Mouse (Mus musculus) kidney, embryonic 14.5 days (tissue): ENCODE measurements at regions not wholly inside any gene's neighbourhood (a gene's known extent, or its start where the extent isn't known, plus 50 kb on each side); places are given as distances from the start of the nearest gene placed in this dataset.
A peak's percentile ranks its signal among the peaks of the same experiment; 100 is the strongest.

Source experiments
- ATAC-seq: fragments of 200-750 bp; cut with Nextera tagmentation; 2 replicates; pipeline ENCODE4 v1.8.0; 2017; ENCODE audit warnings: moderate number of reproducible peaks, mild to moderate bottlenecking, moderate TSS enrichment, moderate library complexity; ENCODE audit not compliant: low FRiP score, low TSS enrichment
- H3K27ac ChIP-seq: fragments of 300-500 bp; sonication (generic); 2 replicates; pipeline ENCODE4 v1.5.1; 2014; ENCODE audit warnings: low read depth, mild to moderate bottlenecking, low read length, moderate library complexity, mixed read lengths
- H3K27me3 ChIP-seq: fragments of 300-500 bp; sonication (generic); 2 replicates; pipeline ENCODE4 v1.6.1; 2014; ENCODE audit warnings: mild to moderate bottlenecking, low read length; ENCODE audit not compliant: control insufficient read depth, insufficient read depth
- H3K36me3 ChIP-seq: fragments of 300-500 bp; sonication (generic); 2 replicates; pipeline ENCODE4 v1.6.1; 2014; ENCODE audit warnings: low read length, mixed read lengths; ENCODE audit not compliant: control insufficient read depth, insufficient read depth
- H3K4me1 ChIP-seq: fragments of 300-500 bp; sonication (generic); 2 replicates; pipeline ENCODE4 v1.6.1; 2014; ENCODE audit warnings: low read length, mixed read lengths; ENCODE audit not compliant: control insufficient read depth, insufficient read depth
- H3K4me2 ChIP-seq: fragments of 300-500 bp; sonication (generic); replicated peaks from 2 replicates; pipeline ENCODE4 v1.6.1; 2014; ENCODE audit warnings: low read depth, mild to moderate bottlenecking, low read length
- H3K4me3 ChIP-seq: fragments of 300-500 bp; sonication (generic); 2 replicates; pipeline ENCODE4 v1.5.1; 2014; ENCODE audit warnings: mild to moderate bottlenecking, low read length
- H3K9ac ChIP-seq: fragments of 300-500 bp; sonication (generic); 2 replicates; pipeline ENCODE4 v1.6.1; 2014; ENCODE audit warnings: low read depth, mild to moderate bottlenecking, low read length, moderate library complexity
- H3K9me3 ChIP-seq: fragments of 300-500 bp; sonication (generic); 2 replicates; pipeline ENCODE4 v1.6.1; 2016; ENCODE audit warnings: low read length; ENCODE audit not compliant: control insufficient read depth
- WGBS: fragments of 180-500 bp; shearing (Covaris S2); extraction: QIAGEN DNeasy Blood & Tissue Kit; methylation state at CpG from one replicate; pipeline ENCODE4 v1.1.7; 2014; 5-methylcytosine and 5-hydroxymethylcytosine counted together

GRCm38 (mm10) chr5:101523490-101523889, 141.3 kb downstream of the Nkx6-1 start:
- Histone ChIP-seq H3K36me3 (no peaks in the 10 kb centered on the region), H3K4me3 (peak overlapping the region; percentile 9; the same call in 1 of the 2 replicates), H3K9ac (no peak overlapping the region), H3K27me3 (peaks cover 5% of the 10 kb centered on the region; the same call in 1 of the 2 replicates), H3K27ac (no peak overlapping the region), H3K4me2 (peak overlapping the region; percentile 32), H3K4me1 (0 out of 2 replicates have a peak, but pooled peaks cover 10% of the 10 kb centered on the region), H3K9me3 (no peaks in the 10 kb centered on the region)
- 29% methylated on average over 7 of the region's 7 CpGs for WGBS
- ATAC-seq, result 0 out of 2 replicates have a peak, but pooled peaks have one; percentile 20

GRCm38 (mm10) chr5:101520935-101521655, 143.7 kb downstream of the Nkx6-1 start:
- no peak for ATAC-seq
- H3K4me1 ChIP-seq, result 0 out of 2 replicates have a peak, but pooled peaks cover 10% of the 10 kb centered on the region
- no peak overlapping the region for H3K27ac ChIP-seq
- WGBS, result 26% methylated on average over 9 of the region's 9 CpGs
- no peak overlapping the region for H3K4me3 ChIP-seq
- H3K9ac ChIP-seq, result no peak overlapping the region
- no peaks in the 10 kb centered on the region for H3K36me3 ChIP-seq
- no peaks in the 10 kb centered on the region for H3K9me3 ChIP-seq
- H3K27me3 ChIP-seq, result no peaks in the 10 kb centered on the region; the same call in 1 of the 2 replicates
- H3K4me2 ChIP-seq, result no peak overlapping the region

- WGBS, result 47% methylated on average over 14 of the region's 14 CpGs
- no peak overlapping the region for H3K4me2 ChIP-seq
- H3K9ac ChIP-seq, result no peak overlapping the region
- ATAC-seq, result no peak
- no peaks in the 10 kb centered on the region; the same call in 1 of the 2 replicates for H3K27me3 ChIP-seq
- H3K36me3 ChIP-seq, result no peaks in the 10 kb centered on the region
- H3K4me1 ChIP-seq, result 0 out of 2 replicates have a peak, but pooled peaks cover 5% of the 10 kb centered on the region
- no peaks in the 10 kb centered on the region for H3K9me3 ChIP-seq
- H3K27ac ChIP-seq, result no peak overlapping the region
- H3K4me3 ChIP-seq, result no peak overlapping the region
These were observed 145.8 kb downstream of the Nkx6-1 start for GRCm38 (mm10) chr5:101518791-101519547.

- ATAC-seq, result no peak
- H3K4me2 ChIP-seq, result no peak overlapping the region
- H3K27ac ChIP-seq, result no peak overlapping the region
- H3K27me3 ChIP-seq, result no peaks in the 10 kb centered on the region
- no peak overlapping the region for H3K9ac ChIP-seq
- no peaks in the 10 kb centered on the region for H3K4me1 ChIP-seq
- no peaks in the 10 kb centered on the region for H3K36me3 ChIP-seq
- no peaks in the 10 kb centered on the region for H3K9me3 ChIP-seq
- 95% methylated on average over 14 of the region's 14 CpGs for WGBS
- no peak overlapping the region for H3K4me3 ChIP-seq
These were observed 167.1 kb downstream of the Nkx6-1 start for GRCm38 (mm10) chr5:101497698-101498048.

- ATAC-seq, result no peak
- Histone ChIP-seq H3K9me3 (no peaks in the 10 kb centered on the region), H3K9ac (no peak overlapping the region), H3K27ac (no peak overlapping the region), H3K36me3 (no peaks in the 10 kb centered on the region), H3K4me3 (no peak overlapping the region), H3K27me3 (no peaks in the 10 kb centered on the region), H3K4me1 (no peaks in the 10 kb centered on the region), H3K4me2 (no peak overlapping the region)
- WGBS, result 53% methylated on average over 16 of the region's 16 CpGs
These were observed 167.7 kb downstream of the Nkx6-1 start for GRCm38 (mm10) chr5:101496924-101497697.

GRCm38 (mm10) chr5:101496161-101496560, 168.6 kb downstream of the Nkx6-1 start:
- Histone ChIP-seq H3K4me1 (no peaks in the 10 kb centered on the region), H3K27ac (no peak overlapping the region), H3K4me2 (no peak overlapping the region), H3K36me3 (no peaks in the 10 kb centered on the region), H3K9ac (no peak overlapping the region), H3K4me3 (no peak overlapping the region), H3K9me3 (no peaks in the 10 kb centered on the region), H3K27me3 (no peaks in the 10 kb centered on the region)
- no peak for ATAC-seq
- WGBS, result 96% methylated on average over 9 of the region's 9 CpGs

GRCm38 (mm10) chr5:101445792-101446191, 219.0 kb downstream of the Nkx6-1 start:
- H3K36me3 ChIP-seq, result no peaks in the 10 kb centered on the region
- WGBS, result 21% methylated on average over 10 of the region's 10 CpGs
- H3K4me2 ChIP-seq, result no peak overlapping the region
- H3K4me1 ChIP-seq, result no peaks in the 10 kb centered on the region
- H3K9ac ChIP-seq, result no peak overlapping the region
- no peaks in the 10 kb centered on the region for H3K9me3 ChIP-seq
- no peak overlapping the region for H3K4me3 ChIP-seq
- no peak for ATAC-seq
- H3K27me3 ChIP-seq, result no peaks in the 10 kb centered on the region; the same call in 1 of the 2 replicates
- no peak overlapping the region for H3K27ac ChIP-seq

- H3K4me3 ChIP-seq, result no peak overlapping the region
- no peak for ATAC-seq
- H3K4me1 ChIP-seq, result no peaks in the 10 kb centered on the region
- no peak overlapping the region for H3K4me2 ChIP-seq
- no peak overlapping the region for H3K27ac ChIP-seq
- H3K36me3 ChIP-seq, result no peaks in the 10 kb centered on the region
- H3K27me3 ChIP-seq, result no peaks in the 10 kb centered on the region; the same call in 1 of the 2 replicates
- 82% methylated on average over 1 of the region's 1 CpGs for WGBS
- no peaks in the 10 kb centered on the region for H3K9me3 ChIP-seq
- H3K9ac ChIP-seq, result no peak overlapping the region
These were observed 223.0 kb downstream of the Nkx6-1 start for GRCm38 (mm10) chr5:101441782-101442181.
